Mouse (Mus musculus): ENCODE data around the gene Morc4.

- TF ChIP-seq TCF3 (IDR thresholded peaks at IDR 0.05; ENCODE audit: insufficient read length, low read depth) (no peak), POLR2A (IDR thresholded peaks at IDR 0.05; ENCODE audit: insufficient read length, low read depth) (no peak)
Measured at GRCm38 (mm10) chrX:139828363-139829092, 42.9 kb downstream of the Morc4 start.
